Mouse (Mus musculus): ENCODE results near the gene Hist1h1c.
A peak's percentile ranks its signal among the peaks of the same experiment; 100 is the strongest.
"Not testable (repeated sequence)": the region's sequence is repeated elsewhere in the genome, so short reads cannot be mapped to it uniquely, and the experiment has no call there.

The Hist1h1c gene

DNA sequence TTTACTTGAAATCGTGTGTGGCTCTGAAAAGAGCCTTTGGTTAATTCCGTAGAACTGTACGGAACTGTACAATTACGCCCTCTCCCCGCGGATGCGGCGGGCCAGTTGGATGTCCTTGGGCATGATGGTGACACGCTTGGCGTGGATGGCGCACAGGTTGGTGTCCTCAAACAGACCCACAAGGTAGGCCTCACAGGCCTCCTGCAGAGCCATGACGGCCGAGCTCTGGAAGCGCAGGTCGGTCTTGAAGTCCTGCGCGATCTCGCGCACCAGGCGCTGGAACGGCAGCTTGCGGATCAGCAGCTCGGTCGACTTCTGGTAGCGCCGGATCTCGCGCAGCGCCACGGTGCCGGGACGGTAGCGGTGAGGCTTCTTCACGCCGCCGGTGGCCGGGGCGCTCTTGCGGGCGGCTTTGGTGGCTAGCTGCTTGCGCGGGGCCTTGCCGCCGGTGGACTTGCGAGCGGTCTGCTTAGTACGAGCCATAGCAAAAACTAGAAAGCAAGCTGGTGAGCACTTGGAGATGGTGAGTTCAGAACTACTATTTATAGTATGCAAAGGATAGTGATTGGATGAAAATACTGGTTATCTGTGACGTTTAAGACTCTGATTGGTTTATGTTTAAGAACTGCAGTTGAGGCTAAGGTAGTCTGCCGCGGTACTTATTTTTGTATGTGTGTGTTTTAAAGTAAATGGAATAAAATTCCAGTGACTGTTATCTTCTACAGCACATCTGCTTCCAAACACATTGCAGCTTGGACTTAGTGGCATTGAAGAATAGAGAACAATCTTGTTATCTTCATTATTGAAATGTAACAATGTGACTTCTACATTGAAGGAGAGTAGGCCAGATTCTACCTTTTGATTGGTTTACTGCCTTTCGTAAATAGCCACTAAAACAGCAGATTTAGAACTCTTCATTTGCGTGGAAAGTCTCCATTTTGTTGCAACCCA lies 23.5 kb downstream of the Hist1h1c start, which contains the start of gene Hist1h3a:
TSS of gene Hist1h3a (minus strand) at position 516 of the 951 bp plus-strand sequence.
- peak; percentile 72 for DNase-seq

GRCm38 (mm10) chr13:23763242-23763585 lies 24.6 kb downstream of the Hist1h1c start:
- no peak for DNase-seq

DNA sequence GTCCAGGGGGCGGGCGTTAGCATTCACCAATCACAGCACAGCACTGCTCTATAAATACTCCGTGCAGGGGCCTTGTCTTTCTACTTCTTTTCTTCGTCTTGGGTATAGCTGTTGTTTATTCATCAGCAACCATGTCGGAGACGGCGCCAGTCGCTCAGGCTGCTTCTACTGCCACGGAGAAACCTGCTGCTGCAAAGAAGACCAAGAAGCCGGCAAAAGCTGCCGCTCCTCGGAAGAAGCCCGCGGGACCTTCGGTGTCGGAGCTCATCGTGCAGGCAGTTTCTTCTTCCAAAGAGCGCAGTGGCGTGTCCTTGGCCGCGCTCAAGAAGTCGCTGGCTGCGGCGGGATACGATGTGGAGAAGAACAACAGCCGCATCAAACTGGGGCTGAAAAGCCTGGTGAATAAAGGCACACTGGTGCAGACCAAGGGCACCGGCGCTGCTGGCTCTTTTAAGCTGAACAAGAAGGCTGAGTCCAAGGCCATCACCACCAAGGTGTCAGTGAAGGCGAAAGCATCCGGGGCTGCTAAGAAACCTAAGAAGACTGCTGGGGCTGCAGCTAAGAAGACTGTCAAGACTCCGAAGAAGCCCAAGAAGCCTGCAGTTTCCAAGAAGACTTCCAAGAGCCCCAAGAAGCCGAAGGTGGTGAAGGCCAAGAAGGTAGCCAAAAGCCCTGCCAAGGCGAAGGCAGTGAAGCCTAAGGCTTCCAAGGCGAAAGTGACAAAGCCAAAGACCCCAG lies 25.1 kb downstream of the Hist1h1c start, which contains the start of gene Hist1h1a:
TSS of gene Hist1h1a (plus strand) at position 81 of the 738 bp plus-strand sequence.
- DNase-seq, result peak; percentile 92

- DNase-seq, result peak; percentile 21
Measured at GRCm38 (mm10) chr13:23764324-23765171, 25.9 kb downstream of the Hist1h1c start.

GRCm38 (mm10) chr13:23765172-23765513 lies 26.5 kb downstream of the Hist1h1c start:
- DNase-seq, result no peak

DNA sequence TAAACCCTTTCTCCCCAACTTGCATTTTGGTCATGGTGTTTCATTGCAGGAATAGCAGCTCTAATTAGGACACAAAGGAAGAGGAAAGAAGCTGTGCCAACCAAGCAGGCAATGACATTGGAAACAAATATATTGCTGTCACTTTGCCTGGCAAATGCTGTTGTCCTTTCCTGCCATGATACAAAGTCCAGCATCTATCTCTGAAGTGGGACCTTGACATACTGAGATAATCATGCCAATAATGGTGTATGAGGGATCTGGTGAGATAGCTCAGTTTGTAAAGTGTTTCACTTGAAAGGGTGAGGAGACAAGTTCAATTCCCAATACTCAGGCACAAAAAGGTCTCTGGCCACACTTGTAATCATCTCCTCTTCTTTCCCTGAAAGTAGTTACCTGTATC lies 28.2 kb downstream of the Hist1h1c start:
- DNase-seq, result no peak

- DNase-seq, result no peak
Measured at GRCm38 (mm10) chr13:23768834-23769397, 30.3 kb downstream of the Hist1h1c start.

GRCm38 (mm10) chr13:23769613-23770012 lies 31.0 kb downstream of the Hist1h1c start, which contains the start of gene Trim38:
Gene Trim38 (plus strand): TSS chr13:23769913.
- not testable (repeated sequence) for DNase-seq

- DNase-seq, result peak; percentile 25
Measured at GRCm38 (mm10) chr13:23772561-23773313, 34.1 kb downstream of the Hist1h1c start.

DNA sequence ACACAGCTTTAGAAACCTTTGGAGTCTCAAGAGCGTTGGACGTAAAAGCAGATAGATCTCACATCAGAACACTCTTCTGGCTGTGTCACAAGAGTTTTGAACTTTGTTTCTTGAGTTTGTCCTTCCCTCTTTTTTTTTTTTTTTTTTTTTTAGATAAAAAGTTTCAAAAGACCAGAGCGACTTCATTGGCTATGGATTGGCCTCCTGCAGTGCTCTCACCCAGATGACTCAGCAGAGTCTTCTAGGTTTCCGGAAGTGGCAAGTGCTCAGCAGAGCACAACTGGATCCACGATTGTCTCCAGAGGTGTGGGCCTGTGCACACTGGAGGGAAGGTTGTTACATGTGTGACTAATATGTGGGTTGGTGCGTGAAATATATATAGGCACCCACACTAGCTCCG lies 39.7 kb downstream of the Hist1h1c start:
- DNase-seq, result no peak

DNA sequence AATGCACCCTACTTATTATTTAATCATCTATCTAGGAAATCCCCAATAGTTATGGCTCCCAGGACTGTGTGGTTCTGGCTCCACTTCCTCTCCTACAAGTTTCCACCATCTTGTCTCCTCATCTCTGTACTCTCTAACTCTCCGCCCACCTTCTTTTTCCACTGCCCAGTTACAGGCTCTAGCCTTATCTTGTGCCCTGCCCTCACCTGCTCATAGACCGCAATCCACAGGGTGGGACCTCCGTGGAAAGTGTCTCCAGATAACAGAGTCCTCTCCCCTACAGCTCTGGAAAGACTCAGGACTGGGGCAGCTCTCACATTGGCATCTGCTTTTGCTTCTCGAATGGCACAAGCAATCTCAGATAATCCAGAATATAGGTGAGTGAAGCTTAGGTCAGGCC lies 40.4 kb downstream of the Hist1h1c start:
- no peak for DNase-seq

Data from thymus, postnatal 4 days (tissue).